Mouse (Mus musculus) cerebellum, adult 2 months (tissue): Measurements from ENCODE around the gene Lrrc46.

ENCODE experiments used
- CTCF ChIP-seq: fragments of 200-500 bp; IDR thresholded peaks from 2 replicates; pipeline ENCODE4 v1.5.1; 2011; ENCODE audit warnings: low read depth, mild to moderate bottlenecking, control low read depth, low read length, moderate library complexity, borderline replicate concordance; ENCODE audit not compliant: insufficient read depth
- POLR2A ChIP-seq: fragments of 200-500 bp; IDR thresholded peaks from 2 replicates; pipeline ENCODE4 v1.6.1; 2011; ENCODE audit warnings: low read length, control low read depth, borderline replicate concordance; ENCODE audit not compliant: insufficient read depth

- no peak for TF ChIP-seq CTCF
- no peak for TF ChIP-seq POLR2A
Observed at GRCm38 (mm10) chr11:97036141-97036540, 5.1 kb downstream of the Lrrc46 start.
